Mouse (Mus musculus) 416B (cell line): ENCODE results near the gene Tfap2d.
A peak's percentile ranks its signal among the peaks of the same experiment; 100 is the strongest.

Source experiments
- DNase-seq: peaks from one replicate; pipeline ENCODE4 v3.0.0; 2011; ENCODE audit warnings: low read depth

Tfap2d gene

DNA sequence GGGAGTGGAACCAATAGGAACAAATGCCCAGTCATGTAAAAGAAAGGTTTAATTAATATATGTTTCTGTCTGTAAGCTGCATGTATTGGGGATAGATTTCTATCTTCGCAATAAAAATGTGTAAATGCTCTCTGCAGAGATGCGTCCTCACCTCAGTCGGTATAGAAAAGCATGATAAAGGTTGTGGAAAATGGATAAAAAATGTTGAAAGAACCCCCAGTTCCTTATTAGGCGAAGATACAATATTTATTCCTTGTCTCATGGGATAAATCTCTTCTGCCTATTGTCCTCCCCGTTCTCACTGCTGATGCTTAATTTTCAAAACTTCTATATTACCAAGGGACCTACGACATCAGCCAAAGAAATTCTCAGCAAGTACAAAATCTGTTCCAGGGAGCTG, at the start of gene Tfap2d:
TSS of gene Tfap2d (plus strand) at position 392 of the 400 bp plus-strand sequence.
- no peak for DNase-seq

DNA sequence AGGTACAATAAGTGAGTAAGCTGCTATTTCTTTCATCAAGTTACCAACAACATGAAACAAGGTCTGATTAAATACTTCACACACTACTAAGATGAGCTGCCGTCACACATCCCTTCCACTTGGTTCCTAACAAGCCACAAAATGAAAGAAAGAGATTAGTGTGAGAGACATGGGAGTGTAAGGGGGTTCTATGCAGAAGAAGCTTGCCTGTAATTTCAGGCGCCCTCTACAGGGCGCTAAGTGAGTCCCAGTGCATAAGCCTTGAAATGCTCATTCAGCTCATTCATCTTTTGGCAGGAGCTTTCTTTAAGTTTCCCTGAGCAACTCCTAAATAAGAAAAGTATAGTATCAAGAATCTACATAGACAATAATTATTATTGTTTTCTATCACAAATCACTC, 46.5 kb upstream of the Tfap2d start:
- peak; percentile 8 for DNase-seq

DNA sequence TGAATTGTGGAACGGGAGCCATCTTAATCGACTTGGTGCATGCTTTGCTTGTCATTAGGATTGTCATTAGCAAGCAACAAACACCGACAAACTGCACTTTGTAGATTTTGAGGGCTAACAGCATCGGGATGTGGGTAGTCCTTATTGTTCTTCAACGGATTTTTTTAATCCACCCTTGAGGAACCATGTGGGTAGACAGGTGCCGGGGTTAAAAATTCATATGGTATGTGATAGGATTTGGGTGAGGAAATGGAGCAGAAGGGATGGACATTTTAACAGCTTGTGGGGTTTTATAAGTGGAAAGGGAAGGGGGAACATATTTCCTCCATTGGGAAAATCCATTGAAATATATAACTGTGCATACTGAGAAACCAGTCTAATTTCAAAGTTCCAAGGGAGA, 46.0 kb upstream of the Tfap2d start:
- DNase-seq, result no peak

DNA sequence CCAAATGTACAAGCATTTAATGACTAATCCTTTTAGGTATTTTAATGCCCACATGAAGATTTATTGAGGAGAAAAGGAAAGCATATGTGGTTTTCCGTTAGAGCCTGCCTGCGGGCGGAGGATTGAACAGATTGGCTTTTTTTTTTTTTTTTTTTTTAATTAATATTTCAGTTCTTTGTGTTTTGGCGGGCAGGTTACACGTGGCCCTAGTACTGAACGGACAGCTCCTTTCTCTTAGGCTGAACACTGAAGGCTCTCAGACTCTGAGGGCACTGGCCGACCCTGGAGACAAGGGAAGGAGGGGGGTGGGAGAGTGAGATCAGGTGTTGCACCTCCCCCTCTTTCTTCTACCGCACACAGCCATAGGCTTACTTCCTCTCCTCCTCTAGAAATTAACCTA, 14.7 kb upstream of the Tfap2d start:
- no peak for DNase-seq

DNA sequence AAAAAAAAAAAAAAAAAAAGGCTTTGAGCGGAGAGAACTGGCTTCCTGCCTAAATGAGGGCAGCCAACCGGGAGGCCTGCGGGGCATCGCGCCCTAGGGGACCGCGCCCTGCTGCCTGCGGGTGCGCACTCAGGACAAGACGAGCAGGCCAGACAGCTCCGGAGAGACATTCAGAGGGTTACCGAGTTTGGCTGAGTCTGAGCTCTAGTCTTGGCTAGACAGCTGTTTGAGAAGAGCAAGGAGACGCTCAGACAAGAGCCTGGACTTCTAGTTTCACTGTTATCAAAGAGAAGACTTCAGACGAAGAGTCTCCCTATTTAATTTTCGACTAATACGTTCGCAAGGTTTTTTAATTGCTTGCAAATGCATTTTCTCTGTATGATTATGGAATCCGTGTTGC, 5.9 kb upstream of the Tfap2d start:
- no peak for DNase-seq

DNA sequence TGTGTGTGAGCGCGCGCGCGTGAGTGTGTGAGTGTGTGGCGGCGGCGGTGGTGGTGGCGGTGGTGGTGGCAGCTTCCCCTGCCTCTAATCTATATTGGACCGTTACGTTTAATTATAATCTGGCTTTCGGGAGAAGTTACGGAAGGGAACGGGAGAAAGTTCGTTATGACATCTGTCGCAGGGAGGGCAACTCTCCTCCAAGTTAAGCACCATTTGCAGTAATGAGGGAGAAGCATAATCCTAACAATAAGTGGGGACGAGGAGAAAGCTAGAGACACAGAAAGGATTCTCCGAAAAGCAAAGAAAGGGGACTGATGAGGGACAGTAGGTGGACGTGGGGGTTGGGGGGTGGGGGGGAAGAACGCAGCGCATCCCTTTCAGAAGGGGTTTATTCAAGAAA, 494 bp downstream of the Tfap2d start:
- DNase-seq, result no peak

DNA sequence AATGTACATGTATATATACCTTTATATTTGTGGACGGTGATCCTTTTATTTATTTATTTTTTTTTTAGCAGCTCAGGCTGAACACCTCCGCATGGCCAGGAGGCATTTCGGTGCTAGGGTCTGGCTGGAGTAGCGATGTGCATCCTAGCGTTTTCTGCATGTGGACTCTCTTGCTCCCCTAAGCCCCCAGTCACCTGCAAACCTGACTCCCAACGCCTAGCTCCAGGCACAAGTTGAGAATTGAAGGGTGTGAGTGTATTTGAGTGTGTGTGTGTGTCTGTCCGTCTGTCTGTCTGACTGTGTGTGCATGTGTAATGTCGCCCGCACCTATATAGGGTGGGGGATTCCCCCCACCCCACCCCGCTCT, 937 bp downstream of the Tfap2d start:
- no peak for DNase-seq

DNA sequence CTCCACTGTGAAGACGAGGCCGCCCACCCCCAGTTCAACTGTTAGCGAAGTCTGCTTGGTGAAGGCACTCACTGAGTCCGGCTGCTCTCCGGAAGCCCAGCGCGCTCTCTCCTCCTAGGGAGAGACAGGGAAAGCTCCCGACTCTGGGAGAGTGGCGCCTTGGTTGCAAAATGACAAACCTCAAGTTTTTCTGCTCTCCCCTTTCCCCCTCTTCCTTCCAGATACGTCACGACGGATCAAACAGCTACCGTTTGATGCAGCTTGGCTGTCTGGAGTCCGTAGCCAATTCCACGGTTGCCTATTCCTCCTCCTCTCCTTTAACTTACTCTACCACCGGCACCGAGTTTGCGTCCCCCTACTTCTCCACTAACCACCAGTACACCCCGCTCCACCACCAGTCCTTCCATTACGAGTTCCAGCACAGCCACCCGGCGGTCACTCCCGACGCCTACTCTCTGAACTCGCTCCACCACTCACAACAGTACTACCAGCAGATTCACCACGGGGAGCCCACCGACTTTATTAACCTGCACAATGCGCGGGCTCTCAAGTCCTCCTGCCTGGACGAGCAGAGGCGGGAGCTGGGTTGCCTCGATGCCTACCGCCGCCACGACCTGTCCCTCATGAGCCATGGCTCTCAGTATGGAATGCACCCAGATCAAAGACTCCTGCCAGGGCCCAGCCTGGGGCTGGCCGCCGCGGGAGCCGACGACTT, 1.5 kb downstream of the Tfap2d start:
- no peak for DNase-seq

DNA sequence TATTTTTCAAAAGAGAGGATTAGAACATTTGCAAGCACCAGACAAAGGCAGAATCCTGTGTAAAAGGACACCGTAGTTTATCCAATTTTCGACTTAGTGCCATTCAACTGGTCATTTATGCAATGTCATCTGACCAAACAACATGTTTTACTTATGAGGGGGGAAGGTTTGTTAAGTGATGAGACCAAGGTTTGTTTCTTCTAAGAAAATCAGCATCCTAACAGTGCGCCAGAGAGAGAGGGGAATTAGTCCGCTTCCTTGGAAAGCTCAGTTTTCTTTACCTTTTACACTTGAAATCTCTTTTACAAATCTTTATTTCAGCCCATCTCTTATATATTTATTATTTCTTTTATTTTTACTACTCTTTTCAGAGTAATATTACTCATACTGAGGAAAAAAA, 3.6 kb downstream of the Tfap2d start:
- no peak for DNase-seq

DNA sequence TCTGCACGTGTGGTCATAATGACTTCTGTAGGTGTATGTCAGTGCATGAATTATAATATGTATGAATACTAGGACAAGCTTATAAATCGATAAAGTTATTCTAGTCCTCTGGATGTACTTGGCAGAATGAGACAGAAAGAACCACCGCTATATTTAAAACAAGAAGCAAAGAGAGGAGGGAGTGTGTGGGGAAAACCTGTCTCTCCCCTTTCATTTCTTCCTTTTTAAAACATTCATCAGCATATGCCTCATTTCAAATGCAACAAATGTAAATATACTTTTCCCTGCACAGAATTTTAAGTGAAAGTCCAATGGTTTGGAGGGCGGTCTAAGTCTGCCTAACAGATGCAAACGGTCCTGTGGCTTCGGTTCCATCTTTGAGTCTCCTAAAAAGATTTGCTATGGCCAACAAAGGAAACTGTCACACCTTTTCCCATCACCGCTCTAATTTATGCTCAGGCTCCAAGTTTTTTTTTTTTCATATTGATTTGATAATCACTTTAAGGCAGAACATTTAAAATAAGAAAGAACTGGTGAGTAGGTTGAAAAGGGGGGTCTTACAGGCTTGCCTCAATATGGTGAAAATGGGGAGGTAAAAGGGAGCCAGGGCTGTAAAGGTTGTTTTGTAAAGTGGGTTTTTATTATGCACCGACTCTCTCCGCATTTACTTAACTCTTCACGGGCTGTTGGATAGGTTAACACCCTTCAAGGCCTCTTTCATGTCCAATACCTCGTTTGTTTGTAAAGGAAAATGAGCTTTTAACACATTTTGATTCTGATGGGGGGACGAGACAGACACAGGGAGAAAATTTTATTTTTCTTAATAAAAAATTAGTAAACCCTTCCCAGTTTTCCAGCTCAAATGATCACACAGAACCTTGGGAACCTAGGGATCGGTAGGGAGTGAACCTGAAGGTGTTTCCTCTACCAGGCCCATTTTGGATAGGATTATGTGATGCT, 4.3 kb downstream of the Tfap2d start:
- DNase-seq, result no peak

DNA sequence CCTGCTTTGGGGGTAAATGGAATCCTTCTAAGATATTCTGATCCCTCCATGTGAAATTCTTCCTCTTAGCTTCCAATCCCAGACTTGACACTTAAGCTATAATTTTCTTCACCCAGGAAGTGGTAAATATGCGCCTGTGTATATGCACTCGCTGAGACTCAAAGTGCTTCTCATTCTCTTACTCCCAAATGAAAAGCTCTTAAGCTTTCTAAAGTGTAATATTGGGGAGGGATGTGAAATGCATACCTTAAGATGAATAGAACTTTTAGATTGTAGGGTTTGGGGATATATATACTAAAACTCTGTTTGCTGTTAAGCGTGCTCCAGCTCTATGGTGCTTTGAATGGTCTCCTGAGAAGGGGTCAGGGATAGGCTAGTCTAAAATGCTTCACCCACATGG, 5.0 kb downstream of the Tfap2d start:
- DNase-seq, result no peak

DNA sequence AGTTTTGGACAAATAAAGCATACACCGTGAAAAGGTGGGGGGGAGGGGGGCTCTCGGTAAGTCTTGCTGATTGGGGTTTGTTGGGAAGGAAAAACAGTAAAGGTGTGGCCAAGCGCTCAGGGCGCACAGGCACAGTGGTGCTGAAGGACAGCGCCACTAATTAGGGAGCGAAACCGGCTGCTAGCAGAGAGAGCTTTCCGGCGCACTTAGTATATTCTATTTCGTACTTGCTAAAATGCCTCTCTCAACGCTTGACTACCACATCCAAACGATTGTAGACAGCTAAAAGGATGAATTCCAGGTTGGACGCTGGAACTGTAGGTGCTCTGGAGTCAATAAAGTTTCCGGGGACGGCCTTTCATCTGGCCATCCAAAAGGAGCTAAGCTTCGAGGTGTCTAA, 6.9 kb downstream of the Tfap2d start:
- no peak for DNase-seq

DNA sequence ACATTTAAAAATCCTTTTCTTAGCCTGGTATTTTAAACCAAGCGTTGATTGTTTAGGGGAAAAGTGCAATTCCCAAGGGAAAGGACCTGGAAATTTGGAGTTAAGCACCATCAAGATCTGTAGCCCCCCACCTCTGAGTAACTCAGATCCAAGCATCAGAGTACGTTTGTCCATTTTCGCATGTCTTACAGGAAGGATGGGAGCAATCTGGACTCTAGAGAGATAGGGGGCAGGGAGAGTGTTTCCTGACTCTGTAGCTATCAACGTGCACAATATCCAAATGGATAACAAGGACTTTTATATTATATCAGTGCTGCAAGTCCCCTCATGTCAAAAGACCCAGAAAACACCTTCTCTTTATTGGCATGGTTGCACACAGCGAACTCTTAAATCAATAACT, 7.4 kb downstream of the Tfap2d start:
- no peak for DNase-seq

DNA sequence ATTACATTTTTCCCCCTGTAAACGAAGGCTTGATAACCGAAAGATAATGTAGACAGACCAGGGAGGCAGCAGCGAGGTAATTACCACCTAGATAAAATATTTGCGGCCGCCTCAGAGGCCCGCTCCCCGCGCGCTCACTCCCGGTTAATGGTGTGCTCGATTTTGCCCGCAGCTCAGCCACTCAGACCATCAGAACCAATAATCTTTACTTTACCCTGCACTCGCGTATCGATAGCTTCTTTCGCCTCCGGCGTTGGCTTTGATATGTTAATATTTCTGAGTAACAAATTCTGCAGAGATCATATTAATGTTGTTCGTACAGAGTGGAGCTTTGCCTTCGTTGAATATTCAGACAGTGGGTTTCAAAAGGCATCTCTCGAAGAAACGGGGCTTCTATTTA, 8.2 kb downstream of the Tfap2d start:
- DNase-seq, result no peak

DNA sequence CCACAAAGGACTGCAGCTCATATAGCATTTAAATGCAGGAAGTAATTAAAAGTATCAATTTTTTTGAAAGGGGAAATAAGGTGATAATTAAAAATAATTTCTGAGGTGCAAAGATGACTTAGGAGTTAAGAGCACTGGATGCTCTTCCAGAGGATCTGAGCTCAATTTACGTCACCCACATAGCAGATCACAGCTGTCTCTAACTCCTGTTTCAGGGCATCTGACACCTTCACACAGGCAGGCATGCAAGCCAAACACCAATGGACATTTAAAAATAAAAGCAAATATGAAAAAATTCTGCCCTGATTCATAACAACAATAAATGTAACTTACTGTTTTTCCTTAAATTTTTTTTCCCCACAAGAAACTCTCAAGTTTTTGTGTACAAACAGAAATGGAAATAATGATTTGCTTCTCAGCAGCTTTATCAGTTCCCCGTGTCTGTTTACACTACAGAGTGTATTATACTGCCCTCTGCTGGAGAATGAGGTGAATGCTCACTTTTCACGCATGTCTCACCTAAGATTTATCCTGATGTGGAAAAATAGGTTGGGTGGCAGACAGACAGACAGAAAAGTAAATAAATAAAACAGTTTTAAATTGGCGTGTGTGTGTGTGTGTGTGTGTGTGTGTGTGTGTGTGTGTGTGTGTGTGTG, 76.0 kb downstream of the Tfap2d start:
- peak; percentile 43 for DNase-seq

DNA sequence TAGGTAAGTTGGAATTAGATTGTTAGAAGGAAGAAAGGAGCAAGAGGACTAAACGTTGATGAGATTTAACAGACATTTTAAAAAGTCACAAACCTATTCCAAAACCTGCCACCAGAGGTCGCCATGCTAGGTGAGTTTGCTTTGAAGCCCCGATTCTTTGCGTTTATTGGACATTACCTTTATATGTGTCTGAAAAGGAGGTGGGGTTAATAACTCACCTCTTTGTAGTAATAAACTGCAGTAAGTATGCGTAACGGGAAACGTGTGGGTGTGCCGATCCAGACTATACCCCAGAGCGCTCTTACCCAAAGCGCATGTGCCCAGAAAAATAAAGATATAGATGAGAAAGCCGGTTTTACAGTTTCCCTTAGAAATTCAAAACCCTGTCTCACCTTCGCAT, 102.8 kb downstream of the Tfap2d start:
- DNase-seq, result peak; percentile 29

DNA sequence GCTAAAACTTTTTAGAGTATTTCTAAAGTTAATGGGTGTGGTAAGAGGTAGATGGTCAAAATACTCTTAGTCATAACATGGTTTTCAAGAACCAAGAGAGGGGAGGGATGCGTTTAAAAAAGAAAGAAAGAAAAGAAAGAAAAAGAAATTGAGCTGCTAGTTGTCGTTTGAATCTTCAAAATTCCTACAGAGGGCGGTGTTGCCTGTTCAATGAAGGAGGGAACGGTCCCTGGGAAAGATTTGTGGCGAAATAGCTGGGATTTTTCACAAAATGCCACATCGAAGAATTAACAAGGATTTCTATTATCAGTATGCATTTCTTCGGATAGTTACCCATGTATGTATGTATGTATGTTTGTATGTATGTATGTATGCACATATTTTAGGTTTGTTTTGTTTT, 103.4 kb downstream of the Tfap2d start:
- DNase-seq, result peak; percentile 14

DNA sequence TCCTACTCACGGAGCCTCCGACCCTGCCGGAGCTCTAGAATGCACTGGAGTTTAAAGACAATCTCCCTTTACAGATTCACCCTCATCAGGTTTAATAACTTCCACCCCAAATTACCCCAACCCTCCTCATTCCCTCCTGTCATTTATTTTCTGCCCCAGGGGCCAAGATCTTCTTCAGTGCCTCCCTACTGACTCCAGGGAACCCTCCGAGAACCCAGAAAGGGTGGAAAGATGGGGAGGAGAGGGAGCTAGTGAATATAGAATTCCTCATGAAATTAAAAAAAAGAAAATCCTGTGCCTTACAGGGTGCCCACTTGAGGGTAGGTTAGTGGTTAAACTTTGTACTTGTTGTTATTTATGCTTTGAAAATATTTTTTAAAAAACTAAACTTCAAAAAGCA, 104.8 kb downstream of the Tfap2d start:
- no peak for DNase-seq

DNA sequence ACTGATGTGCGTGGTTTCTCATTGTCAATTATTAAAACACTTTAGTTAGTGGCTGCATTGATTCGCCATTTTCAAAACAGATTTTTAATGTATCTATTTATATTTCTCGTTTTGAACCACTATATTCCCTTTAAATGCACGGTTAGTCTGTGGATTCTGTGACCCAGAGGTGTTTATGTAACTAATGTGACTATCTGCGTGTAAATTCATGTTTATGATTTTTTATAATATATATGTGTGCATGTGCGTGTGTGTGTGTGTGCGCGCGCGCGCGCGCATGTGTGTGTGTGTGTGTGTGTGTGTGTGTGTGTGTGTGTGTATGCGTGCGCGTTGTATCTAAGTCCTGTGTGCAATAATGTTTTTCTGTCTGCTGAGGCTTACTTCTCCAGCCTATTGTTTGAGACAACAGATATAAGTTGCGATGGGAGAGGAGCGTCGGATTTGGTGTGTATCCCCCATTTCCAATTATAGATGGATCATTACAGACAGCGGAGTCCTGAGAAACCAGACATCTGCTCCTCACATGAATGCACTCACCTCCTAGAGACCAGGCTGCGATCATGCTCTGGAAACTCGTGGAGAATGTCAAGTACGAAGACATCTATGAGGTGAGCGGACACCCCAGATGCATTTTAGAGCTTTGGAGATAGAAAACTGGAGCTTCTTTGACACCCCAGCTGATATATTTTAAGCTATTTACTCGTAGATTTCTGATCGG, 106.0 kb downstream of the Tfap2d start, which contains the start of gene Tfap2b:
TSS of gene Tfap2b (plus strand) at position 274 of the 718 bp plus-strand sequence.
- no peak for DNase-seq

DNA sequence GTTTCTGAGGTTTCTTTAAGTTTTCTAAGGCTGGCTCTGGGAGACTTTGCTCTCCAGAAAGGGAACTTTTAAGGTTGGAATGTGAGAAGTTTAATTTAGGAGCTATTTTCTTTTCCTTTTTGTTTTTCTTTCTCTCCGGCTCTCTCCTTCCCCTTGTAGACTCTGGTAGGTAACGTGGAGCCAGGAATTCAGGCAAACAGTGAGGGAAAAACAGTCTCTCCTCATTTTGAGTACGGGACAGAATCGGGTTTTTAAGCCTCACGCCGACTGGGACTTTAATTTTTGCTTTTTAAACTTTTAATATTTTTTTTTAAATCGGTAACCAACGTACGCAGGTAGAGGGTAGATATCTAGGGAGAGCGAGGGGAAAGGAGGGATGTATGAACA, 106.5 kb downstream of the Tfap2d start:
- no peak for DNase-seq

DNA sequence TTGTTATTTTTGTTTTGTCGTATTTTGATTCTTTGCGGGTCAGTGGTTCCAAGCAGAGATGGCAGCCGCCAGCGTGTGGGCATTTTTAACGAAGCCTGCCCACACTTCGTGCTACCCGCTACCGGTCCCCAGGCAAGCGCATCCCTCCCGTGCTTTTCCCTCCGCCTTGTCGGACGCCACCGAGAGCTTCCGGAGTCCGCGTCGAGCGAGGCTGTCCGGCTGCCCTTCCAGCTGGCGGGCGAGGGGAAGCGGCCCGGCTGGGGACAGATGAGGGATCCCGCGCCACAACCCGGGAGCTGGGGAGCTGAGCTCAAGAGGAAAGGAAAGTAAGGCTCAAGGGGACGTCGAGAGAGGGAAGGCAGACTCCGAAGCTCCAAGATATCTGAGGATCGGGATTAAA, 107.0 kb downstream of the Tfap2d start:
- DNase-seq, result no peak
